ENCODE assay signal across 8 mouse cellular contexts in genomic region chr11:69665961-69666664, GRCm38 (mm10). TPM values are rescaled to one million over a fixed set of nuclear protein-coding genes. Genes with fewer than 3 reads are reported as not detected.
DNase-seq lines count a peak whose midpoint lies in the region; ATAC-seq lines count a peak whose summit lies in the region.

Cd68 (minus strand) TSS chr11:69666153.

- no peaks in the 10 kb centered on the region for H3K27me3 ChIP-seq in neural tube, embryonic 15.5 days (replicated peaks)
- H3K27me3 ChIP-seq in forebrain, embryonic 12.5 days, result no peaks in the 10 kb centered on the region
- no peaks in the 10 kb centered on the region for H3K27me3 ChIP-seq in hindbrain, embryonic 14.5 days (ENCODE audit: control insufficient read depth, insufficient read depth, low read length)
- H3K27me3 ChIP-seq in limb, embryonic 12.5 days, result no peaks in the 10 kb centered on the region
- H3K27me3 ChIP-seq in midbrain, embryonic 15.5 days (replicated peaks), result no peaks in the 10 kb centered on the region

- peaks cover 43% of the 10 kb centered on the region for H3K4me1 ChIP-seq in neural tube, embryonic 15.5 days
- H3K4me1 ChIP-seq in forebrain, embryonic 12.5 days, result peaks cover 32% of the 10 kb centered on the region
- H3K4me1 ChIP-seq in hindbrain, embryonic 14.5 days (replicated peaks; ENCODE audit: control insufficient read depth, insufficient read depth, low read length), result peaks cover 24% of the 10 kb centered on the region
- peaks cover 32% of the 10 kb centered on the region for H3K4me1 ChIP-seq in limb, embryonic 12.5 days (replicated peaks)
- peaks cover 43% of the 10 kb centered on the region for H3K4me1 ChIP-seq in midbrain, embryonic 15.5 days

- ATAC-seq in neural tube, embryonic 15.5 days (ENCODE audit: low FRiP score), result no peak
- no peak for ATAC-seq in forebrain, embryonic 12.5 days (ENCODE audit: low FRiP score)
- no peak for ATAC-seq in hindbrain, embryonic 14.5 days (ENCODE audit: low FRiP score)
- no peak for ATAC-seq in limb, embryonic 12.5 days (ENCODE audit: insufficient number of reproducible peaks, insufficient read depth, low FRiP score, low TSS enrichment, low read depth)
- no peak for ATAC-seq in midbrain, embryonic 15.5 days (replicated peaks)

- H3K9ac ChIP-seq in neural tube, embryonic 15.5 days (replicated peaks), result no peak within 1 kb of the TSS
- 0 out of 2 replicates have a peak within 1 kb of the TSS, but pooled peaks have one; percentile 17 for H3K9ac ChIP-seq in forebrain, embryonic 12.5 days
- no peak within 1 kb of the TSS for H3K9ac ChIP-seq in hindbrain, embryonic 14.5 days
- H3K9ac ChIP-seq in limb, embryonic 12.5 days (replicated peaks), result no peak within 1 kb of the TSS
- no peak within 1 kb of the TSS for H3K9ac ChIP-seq in midbrain, embryonic 15.5 days

- H3K36me3 ChIP-seq in neural tube, embryonic 15.5 days, result peaks cover 62% of the 10 kb centered on the region
- H3K36me3 ChIP-seq in forebrain, embryonic 12.5 days (replicated peaks), result peaks cover 68% of the 10 kb centered on the region
- H3K36me3 ChIP-seq in hindbrain, embryonic 14.5 days (replicated peaks; ENCODE audit: control insufficient read depth, insufficient read depth), result peaks cover 73% of the 10 kb centered on the region
- H3K36me3 ChIP-seq in limb, embryonic 12.5 days, result peaks cover 72% of the 10 kb centered on the region
- peaks cover 50% of the 10 kb centered on the region for H3K36me3 ChIP-seq in midbrain, embryonic 15.5 days (replicated peaks)

- H3K27ac ChIP-seq in neural tube, embryonic 15.5 days (replicated peaks), result no peak within 1 kb of the TSS
- no peak within 1 kb of the TSS for H3K27ac ChIP-seq in forebrain, embryonic 12.5 days
- H3K27ac ChIP-seq in hindbrain, embryonic 14.5 days, result no peak within 1 kb of the TSS
- peak within 1 kb of the TSS; percentile 50; the same call in 1 of the 2 replicates for H3K27ac ChIP-seq in limb, embryonic 12.5 days
- H3K27ac ChIP-seq in midbrain, embryonic 15.5 days, result peak within 1 kb of the TSS; percentile 17; the same call in 1 of the 2 replicates

- no peak within 1 kb of the TSS for H3K4me3 ChIP-seq in neural tube, embryonic 15.5 days (replicated peaks)
- H3K4me3 ChIP-seq in forebrain, embryonic 12.5 days (replicated peaks), result no peak within 1 kb of the TSS
- no peak within 1 kb of the TSS for H3K4me3 ChIP-seq in hindbrain, embryonic 14.5 days (replicated peaks; ENCODE audit: low read length)
- peak within 1 kb of the TSS; percentile 12 for H3K4me3 ChIP-seq in limb, embryonic 12.5 days (replicated peaks)
- H3K4me3 ChIP-seq in midbrain, embryonic 15.5 days, result no peak within 1 kb of the TSS

- H3K9me3 ChIP-seq in neural tube, embryonic 15.5 days (replicated peaks), result no peaks in the 10 kb centered on the region
- no peaks in the 10 kb centered on the region for H3K9me3 ChIP-seq in forebrain, embryonic 12.5 days
- H3K9me3 ChIP-seq in hindbrain, embryonic 14.5 days (ENCODE audit: control insufficient read depth, low read length), result no peaks in the 10 kb centered on the region
- H3K9me3 ChIP-seq in limb, embryonic 12.5 days, result no peaks in the 10 kb centered on the region
- no peaks in the 10 kb centered on the region for H3K9me3 ChIP-seq in midbrain, embryonic 15.5 days

- H3K4me2 ChIP-seq in neural tube, embryonic 15.5 days, result no peak within 1 kb of the TSS
- H3K4me2 ChIP-seq in forebrain, embryonic 12.5 days, result no peak within 1 kb of the TSS
- no peak within 1 kb of the TSS for H3K4me2 ChIP-seq in hindbrain, embryonic 14.5 days (replicated peaks)
- H3K4me2 ChIP-seq in limb, embryonic 12.5 days, result no peak within 1 kb of the TSS
- H3K4me2 ChIP-seq in midbrain, embryonic 15.5 days, result no peak within 1 kb of the TSS

- peak; percentile 40 for DNase-seq in neural tube, embryonic 10.5 days (ENCODE audit: extremely low spot score, low spot score)
- DNase-seq in adrenal gland, adult 2 months, result peak; percentile 71
- no peak for DNase-seq in hindbrain, embryonic 14.5 days (ENCODE audit: low spot score)
- DNase-seq in cerebellum, adult 18-20 months, result no peak

- WGBS in neural tube, embryonic 15.5 days, result 39% methylated on average over 7 of the region's 7 CpGs
- 29% methylated on average over 7 of the region's 7 CpGs for WGBS in forebrain, embryonic 12.5 days
- 44% methylated on average over 7 of the region's 7 CpGs for WGBS in hindbrain, embryonic 14.5 days
- WGBS in limb, embryonic 12.5 days, result 30% methylated on average over 7 of the region's 7 CpGs
- WGBS in midbrain, embryonic 15.5 days, result 32% methylated on average over 7 of the region's 7 CpGs

RNA-seq across cellular contexts. Expression of gene Cd68, which starts in this region (rescaled TPM):
- 9.0 and 13.0 TPM in 2 replicates for polyA plus RNA-seq in neural tube, embryonic 15.5 days (2015; fragmentation: Nextera tagmentation; extraction: Ambion mirVana)
- 10 to 100 TPM; 16.8 to 53.0 TPM for total RNA-seq in adrenal gland, adult 2 months (2021)
- polyA plus RNA-seq in adrenal gland, adult 2 months (2012; rRNA removed), result 24.5 and 36.9 TPM in 2 replicates
- 5.5 TPM in 2 replicates for polyA plus RNA-seq in forebrain, embryonic 12.5 days (2016; fragmentation: Nextera tagmentation; extraction: Ambion mirVana)
- polyA plus RNA-seq in hindbrain, embryonic 14.5 days (2014; fragmentation: Nextera tagmentation; extraction: Ambion mirVana), result 8.0 and 10.3 TPM in 2 replicates
- 5.9 and 8.0 TPM in 2 replicates for polyA plus RNA-seq in limb, embryonic 12.5 days (2016; fragmentation: Nextera tagmentation; extraction: Ambion mirVana)
- 9.4 and 10.4 TPM in 2 replicates for polyA plus RNA-seq in midbrain, embryonic 15.5 days (2015; fragmentation: Nextera tagmentation; extraction: Ambion mirVana)

Comparison
In these comparisons a context has a peak if more than half of its experiments do, and no peak if none do; other contexts are left out.
1. DNase-seq: peak in neural tube, embryonic 10.5 days (single experiment) and adrenal gland, adult 2 months (single experiment); none in hindbrain, embryonic 14.5 days (single experiment) and cerebellum, adult 18-20 months (0 of 2).
2. H3K27ac ChIP-seq: peak in limb, embryonic 12.5 days (single experiment) and midbrain, embryonic 15.5 days (single experiment); none in neural tube, embryonic 15.5 days (single experiment), forebrain, embryonic 12.5 days (single experiment) and hindbrain, embryonic 14.5 days (single experiment).